Mouse (Mus musculus) lung, adult 2 months (tissue): ENCODE measurements around the gene Azin2.

Experiments used
- CTCF ChIP-seq: fragments of 200-500 bp; IDR thresholded peaks from 2 replicates; pipeline ENCODE4 v1.5.1; 2011; ENCODE audit warnings: mild to moderate bottlenecking, low read length, control low read depth; ENCODE audit not compliant: insufficient read depth
- POLR2A ChIP-seq: fragments of 200-500 bp; IDR thresholded peaks from 2 replicates; pipeline ENCODE4 v1.6.1; 2011; ENCODE audit warnings: low read depth, mild to moderate bottlenecking, control low read depth, low read length, borderline replicate concordance; ENCODE audit errors: extremely low read depth

DNA sequence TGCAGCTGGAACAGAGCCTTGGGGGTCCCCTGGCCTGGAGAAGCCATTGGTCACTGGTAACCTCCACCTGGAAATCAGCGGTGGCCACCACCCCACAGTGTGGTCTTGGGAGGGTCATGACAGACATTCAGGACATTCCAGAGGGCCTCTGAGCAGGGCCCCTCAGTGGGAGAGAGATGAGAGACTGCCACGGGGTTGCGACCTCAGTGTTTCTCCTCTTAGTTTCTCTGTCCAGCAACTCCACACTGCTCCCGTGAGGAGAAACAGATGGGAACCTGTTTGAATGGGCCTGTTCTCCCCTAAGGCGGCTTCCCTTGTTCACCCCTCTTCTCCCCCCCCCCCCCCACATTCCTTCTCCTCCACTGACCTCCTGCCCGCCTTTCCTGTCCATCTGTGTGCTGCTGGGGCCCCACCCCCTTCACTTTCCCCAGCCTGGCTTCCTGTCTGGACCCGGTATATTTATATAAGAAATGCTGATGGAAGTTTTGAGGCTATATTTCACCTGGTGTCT is 64.3 kb downstream of the Azin2 start:
- no peak for TF ChIP-seq CTCF
- no peak for TF ChIP-seq POLR2A
